Mouse (Mus musculus): Measurements from ENCODE around the gene Cfap298. TPM values are rescaled to one million over a fixed set of nuclear protein-coding genes. Genes with fewer than 3 reads are reported as not detected.

The Cfap298 gene
- total RNA-seq, 2 experiments from 2014 or later = 34.0 to 43.7 TPM

DNA sequence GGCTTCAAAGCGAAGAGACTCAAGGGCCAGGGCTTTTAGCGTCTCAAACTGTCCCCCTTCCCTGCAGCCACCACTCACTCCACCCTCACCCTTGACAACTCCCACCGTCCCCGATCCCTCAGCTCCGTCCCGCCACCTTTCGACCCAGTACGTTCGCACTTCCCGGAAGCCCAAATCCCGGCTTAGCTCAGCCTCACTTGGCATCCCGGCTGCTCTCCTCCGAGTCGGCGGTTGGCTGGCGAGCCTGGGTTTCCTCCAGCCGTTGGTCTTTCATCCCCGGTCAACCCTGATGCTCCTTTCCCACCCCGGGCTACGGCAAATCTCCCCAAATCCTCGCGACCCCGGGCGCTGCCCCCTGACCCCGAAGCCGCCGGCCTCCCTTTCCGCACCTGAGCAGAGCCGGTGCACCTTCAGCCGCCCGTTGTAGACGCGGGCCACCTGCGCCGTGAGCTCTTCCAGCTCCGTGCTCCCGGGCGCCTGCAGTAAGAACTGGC lies 674 bp downstream of the Cfap298 start:
- DNase-seq (ENCODE audit: low spot score in 2 of 2) = peak; percentile 47
- TF ChIP-seq CTCF (conservative IDR thresholded peaks at IDR 0.05) = no peak
- Histone ChIP-seq H3K27ac (peak overlapping the region; percentile 90), H3K4me3 (peak overlapping the region; percentile 86)

DNA sequence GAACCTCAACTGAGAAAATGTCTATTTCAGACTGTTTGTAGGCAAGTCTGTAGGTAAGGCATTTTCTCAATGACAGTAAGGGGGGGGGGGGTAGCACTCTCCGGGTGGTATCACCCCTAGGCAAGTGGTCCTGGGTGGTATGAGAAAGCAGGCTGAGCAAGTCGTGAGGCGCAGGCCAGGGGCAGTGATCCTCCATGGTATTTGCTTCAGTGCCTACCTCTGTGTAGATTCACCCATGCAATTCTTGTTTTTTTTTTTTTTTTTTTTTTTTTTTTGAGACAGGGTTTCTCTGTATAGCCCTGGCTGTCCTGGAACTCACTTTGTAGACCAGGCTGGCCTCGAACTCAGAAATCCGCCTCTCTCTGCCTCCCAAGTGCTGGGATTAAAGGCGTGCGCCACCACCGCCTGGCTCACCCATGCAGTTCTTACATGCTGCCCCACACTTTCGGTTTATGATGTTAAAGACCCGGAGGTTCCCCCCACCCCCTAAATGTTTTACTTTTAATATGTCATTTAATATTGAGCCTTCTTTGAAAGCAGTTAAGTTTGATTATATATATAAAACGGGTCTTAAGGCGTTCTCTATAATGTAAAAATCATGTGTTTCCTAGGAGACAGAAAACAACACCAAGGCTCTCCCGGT lies 1.3 kb downstream of the Cfap298 start:
- no peak for DNase-seq (ENCODE audit: low spot score in 2 of 2)
- no peak for TF ChIP-seq CTCF (conservative IDR thresholded peaks at IDR 0.05)
- Histone ChIP-seq H3K4me3 (peak overlapping the region; percentile 86), H3K27ac (peak overlapping the region; percentile 90)

DNA sequence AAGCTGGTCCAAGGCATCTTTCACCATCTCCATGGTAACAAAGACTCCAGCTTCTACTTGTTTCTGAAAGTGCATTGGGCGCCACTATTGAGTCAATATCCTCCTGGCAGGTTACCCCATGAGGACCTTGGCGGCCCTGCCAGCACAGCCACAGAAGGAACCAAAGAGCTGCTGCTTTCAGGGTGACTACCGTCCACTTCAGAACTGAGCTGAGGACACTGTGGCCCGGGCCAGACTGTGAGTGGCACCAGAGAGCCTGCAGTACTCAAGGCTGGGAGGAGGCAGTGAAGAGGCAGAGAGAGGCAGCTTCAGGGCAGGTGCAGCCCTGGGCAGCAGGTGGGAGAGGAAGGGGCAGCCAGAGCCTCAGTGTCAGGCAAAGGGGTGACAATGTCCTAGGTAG lies 7.5 kb downstream of the Cfap298 start:
- Histone ChIP-seq H3K27ac (no peak overlapping the region), H3K4me3 (no peak overlapping the region)
- TF ChIP-seq CTCF (conservative IDR thresholded peaks at IDR 0.05) = no peak
- DNase-seq (ENCODE audit: low spot score in 2 of 2) = no peak

DNA sequence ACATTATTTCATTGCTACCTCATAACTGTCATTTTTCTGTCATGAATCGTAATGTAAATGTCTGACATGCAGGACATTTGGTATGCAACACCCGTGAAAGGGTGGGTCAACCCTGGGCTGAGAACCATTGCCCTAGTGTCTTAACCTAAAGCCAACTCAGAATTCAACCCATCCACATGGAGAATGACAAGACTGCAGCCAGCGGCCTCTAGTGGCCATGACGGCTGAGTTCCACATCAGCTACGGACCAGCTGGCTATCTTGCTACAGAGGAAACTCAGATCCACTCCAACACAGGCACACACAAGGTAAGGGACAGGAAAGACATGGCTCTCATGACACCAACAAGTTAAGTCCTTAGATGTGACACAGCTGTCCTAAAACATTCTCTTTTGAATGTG lies 9.5 kb downstream of the Cfap298 start:
- Histone ChIP-seq H3K27ac (no peak overlapping the region), H3K4me3 (no peak overlapping the region)
- DNase-seq (ENCODE audit: low spot score in 2 of 2) = peak; percentile 46 to 68
- peak; percentile 94 for TF ChIP-seq CTCF (conservative IDR thresholded peaks at IDR 0.05)

DNA sequence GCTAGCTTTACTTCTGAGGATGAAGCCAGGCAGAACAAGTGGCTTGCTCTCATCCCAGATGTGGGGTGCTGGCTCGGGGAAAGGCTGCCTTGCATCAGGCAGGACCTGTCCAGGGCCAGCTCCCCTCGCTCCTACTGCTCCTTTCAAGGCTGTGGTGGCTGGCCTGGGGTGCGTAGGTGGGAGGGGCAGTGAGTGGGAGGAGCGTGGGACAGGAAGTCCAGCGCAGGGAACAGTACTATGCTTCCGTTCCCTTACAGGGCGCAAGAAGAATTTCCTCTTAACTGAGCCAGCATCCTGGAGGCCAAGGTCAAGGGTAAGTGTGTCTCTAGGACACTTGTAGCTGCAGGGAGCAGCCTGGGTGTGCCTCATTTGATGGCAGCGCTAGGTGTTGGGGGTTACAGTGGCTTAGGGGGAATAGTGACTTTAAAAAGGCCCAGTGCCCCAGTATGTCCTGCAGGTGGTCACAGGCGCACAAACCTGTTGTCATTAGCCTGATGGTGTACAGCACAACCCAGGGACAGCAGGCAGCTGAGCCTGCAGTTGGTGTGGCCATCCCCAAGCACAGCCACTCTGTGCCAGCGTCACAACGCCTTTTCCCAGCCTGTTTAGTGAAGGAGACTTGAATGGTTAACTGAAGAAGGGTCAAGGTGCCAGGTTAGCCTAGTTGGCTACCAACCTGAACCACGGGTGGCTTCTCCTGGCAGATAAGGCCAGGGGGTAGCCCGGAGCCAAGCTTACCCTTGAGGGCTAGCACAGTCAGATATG lies 10.1 kb downstream of the Cfap298 start:
- Histone ChIP-seq H3K4me3 (no peak overlapping the region), H3K27ac (no peak overlapping the region)
- TF ChIP-seq CTCF (conservative IDR thresholded peaks at IDR 0.05) = no peak
- no peak for DNase-seq (ENCODE audit: low spot score in 2 of 2)

DNA sequence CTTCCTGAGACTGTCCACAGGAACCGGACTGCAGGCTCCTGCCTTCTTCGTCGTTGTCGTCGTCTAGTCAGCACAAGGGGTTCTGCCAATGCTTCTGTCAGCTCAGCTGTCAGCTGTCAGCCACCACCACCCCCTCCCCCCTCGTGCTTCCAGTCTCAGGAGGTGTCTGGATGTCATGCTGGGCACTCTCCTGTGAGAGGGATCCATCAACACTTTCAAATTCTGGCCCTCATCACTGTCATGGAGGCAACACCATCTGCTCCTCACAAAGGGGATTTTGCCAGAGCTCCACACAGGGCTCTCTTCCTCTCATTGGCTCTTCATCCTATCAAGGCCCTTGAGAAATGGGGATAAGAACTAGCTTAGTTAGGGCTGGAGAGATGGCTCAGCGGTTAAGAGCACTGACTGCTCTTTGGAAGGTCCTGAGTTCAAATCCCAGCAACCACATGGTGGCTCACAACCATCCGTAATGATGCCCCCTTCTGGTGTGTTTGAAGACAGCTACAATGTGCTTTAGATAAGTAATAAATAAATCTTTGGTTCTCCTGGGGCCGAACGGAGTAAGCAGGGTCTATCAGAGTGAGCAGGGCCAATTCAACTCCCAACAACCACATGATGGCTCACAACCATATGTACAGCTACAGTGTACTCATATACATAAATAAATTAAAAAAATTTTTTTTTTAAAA lies 13.3 kb downstream of the Cfap298 start:
- Histone ChIP-seq H3K4me3 (no peak overlapping the region), H3K27ac (peak overlapping the region; percentile 39; the same call in 1 of the 2 replicates)
- peak in 1 of 2 experiments; percentile 40 for DNase-seq (ENCODE audit: low spot score in 2 of 2)
- peak; percentile 52 for TF ChIP-seq CTCF (conservative IDR thresholded peaks at IDR 0.05)

DNA sequence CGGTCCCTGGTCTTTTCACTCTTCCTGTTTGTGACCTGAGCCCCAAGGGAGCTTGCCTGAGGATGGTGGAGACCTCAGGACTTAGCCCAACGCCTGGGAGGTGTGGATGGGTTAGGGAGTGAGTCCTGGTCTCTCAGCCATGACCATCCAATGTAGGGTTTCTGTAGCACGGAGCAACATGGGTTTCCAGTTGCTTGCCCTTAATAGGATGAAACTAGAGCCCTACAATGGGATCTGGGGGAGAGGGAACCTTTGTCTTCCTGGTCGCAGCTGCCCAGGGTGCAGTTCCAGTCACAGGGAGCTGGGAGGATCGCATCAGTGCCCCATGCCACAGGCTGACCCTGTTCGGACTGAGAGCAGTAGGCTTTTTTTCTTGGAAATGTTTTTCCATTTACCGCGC lies 17.8 kb downstream of the Cfap298 start:
- no peak for DNase-seq (ENCODE audit: low spot score in 2 of 2)
- H3K27ac ChIP-seq = no peak overlapping the region
- no peak overlapping the region for H3K4me3 ChIP-seq
- TF ChIP-seq CTCF (conservative IDR thresholded peaks at IDR 0.05) = no peak

DNA sequence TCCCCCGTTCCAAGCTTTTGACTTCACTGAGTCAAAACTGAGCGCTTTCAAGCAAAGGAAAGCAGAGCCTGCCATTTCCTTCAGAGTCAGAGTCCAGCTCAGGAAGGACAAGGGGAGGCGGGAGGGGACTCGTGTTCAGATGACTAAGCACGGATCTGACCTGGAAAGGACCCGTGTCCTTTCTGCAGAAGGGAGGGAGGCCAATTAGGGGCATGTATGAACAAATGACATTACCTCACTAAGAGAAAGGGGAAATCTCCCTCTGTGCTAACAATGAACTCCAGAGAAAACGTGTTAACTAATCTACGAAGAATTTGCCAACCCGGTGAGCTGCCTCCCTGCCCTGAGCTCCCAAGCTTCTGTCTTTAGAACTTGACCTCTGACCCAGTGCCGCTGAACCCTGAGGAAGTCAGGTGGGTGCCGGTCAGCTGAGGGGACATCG lies 18.9 kb downstream of the Cfap298 start:
- H3K4me3 ChIP-seq = no peak overlapping the region; the same call in 1 of the 2 replicates
- DNase-seq (ENCODE audit: low spot score in 2 of 2) = no peak
- no peak for TF ChIP-seq CTCF (conservative IDR thresholded peaks at IDR 0.05)
- H3K27ac ChIP-seq = no peak overlapping the region

DNA sequence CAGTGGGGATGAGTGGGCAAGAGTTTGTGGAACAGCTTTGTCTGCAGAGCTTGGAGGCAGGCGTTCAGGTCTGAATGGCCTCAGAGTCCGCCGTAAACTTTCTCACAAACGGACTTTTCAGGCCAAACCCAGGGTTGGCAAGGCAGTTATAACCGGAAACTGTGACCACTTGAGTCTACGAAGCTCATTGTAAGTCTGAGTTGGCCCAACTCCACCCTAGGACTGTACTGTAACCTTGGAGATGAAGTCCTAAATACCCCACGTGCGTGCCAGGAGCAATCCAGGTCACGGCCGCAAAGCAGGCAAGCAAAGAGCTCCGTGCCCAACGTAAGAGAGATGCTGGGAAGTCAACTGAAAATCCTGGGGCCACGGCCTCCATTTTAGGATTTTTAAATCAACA lies 23.1 kb downstream of the Cfap298 start:
- H3K27ac ChIP-seq = no peak overlapping the region

DNA sequence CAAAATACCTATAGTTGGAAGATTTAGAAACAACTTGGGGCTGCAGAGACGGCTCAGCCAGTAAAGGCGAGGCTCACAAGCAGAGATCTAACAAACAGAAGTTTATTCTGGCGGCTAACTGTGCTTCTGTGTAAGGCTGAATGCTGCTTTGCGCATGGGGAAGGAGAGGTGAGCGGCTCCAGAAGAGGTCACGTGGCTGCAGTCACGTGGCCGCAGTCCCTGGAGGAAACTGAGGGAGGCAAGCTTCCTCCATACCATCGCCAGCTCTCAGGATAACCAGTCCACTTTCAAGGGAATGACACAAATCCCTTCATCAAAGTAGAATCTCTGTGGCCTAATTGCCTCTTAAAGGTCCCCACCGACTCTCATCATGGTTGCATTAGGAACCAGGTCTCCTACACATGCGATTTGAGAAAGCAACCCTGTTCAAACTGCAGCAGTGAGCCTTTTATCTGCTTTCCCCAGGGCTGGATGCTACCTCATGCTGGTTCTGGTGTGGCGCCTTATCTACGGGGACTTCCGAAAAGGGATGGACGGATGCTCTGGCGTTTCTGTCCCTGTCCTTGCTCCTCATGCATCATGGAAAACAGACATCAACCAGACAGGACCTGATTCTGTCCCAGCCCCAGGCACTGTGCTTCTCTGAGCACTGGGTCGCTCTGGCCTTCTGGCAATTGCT lies 23.9 kb downstream of the Cfap298 start:
- no peak for DNase-seq (ENCODE audit: low spot score in 2 of 2)

More for the DNA sequence above, 23.1 kb downstream of the Cfap298 start:
- H3K4me3 ChIP-seq = no peak overlapping the region
- TF ChIP-seq CTCF (conservative IDR thresholded peaks at IDR 0.05) = no peak
- no peak for DNase-seq (ENCODE audit: low spot score in 2 of 2)

DNA sequence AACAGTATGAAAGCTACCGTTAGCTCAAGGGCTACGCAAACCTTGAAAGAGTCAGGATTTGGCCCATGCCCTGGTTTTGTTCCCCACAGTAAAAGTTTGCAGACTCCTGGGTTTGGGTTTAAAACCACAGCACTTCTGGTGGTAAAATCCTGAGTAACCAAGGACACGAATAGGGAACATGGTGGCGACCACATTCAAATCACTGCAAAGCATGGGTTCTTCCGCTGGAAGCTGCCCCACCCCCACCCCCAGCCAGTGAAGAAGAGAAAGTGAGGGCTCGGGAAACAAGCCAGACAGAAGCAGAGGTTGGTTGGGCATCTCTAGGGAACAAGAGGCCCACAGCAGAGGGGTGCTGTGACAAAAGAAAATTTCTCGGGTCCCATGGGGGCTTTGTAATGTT lies 27.7 kb downstream of the Cfap298 start:
- no peak for DNase-seq (ENCODE audit: low spot score in 2 of 2)
- no peak for TF ChIP-seq CTCF (conservative IDR thresholded peaks at IDR 0.05)
- Histone ChIP-seq H3K4me3 (no peak overlapping the region), H3K27ac (no peak overlapping the region)

More for the DNA sequence above, 23.9 kb downstream of the Cfap298 start:
- no peak for TF ChIP-seq CTCF (conservative IDR thresholded peaks at IDR 0.05)
- no peak overlapping the region for H3K4me3 ChIP-seq
- no peak overlapping the region for H3K27ac ChIP-seq

DNA sequence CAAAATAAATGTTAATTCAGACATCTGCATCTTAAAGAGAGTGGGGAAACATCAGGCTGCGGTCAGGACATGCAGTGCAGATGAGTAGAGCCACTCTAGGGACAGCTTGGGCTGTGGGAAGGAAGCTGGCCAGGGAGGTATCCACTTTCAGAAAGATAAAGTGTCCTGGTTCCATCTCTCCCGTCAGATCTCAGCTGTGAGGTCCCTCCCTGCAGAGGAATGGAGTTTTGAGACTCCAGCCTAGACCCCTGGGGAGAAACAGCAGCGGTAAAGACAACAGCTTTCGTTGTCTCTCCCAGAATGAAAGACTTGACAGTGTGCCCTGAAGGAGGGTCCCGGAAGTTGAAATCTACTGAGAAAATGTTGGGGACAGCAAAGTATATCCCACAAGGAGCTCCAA lies 31.6 kb downstream of the Cfap298 start:
- TF ChIP-seq CTCF (conservative IDR thresholded peaks at IDR 0.05) = no peak
- no peak overlapping the region for H3K4me3 ChIP-seq
- DNase-seq (ENCODE audit: low spot score in 2 of 2) = no peak
- no peak overlapping the region for H3K27ac ChIP-seq
